Mouse (Mus musculus): ENCODE measurements at regions not wholly inside any gene's neighbourhood (a gene's known extent, or its start where the extent isn't known, plus 50 kb on each side); places are given as distances from the start of the nearest gene placed in this dataset.

DNA sequence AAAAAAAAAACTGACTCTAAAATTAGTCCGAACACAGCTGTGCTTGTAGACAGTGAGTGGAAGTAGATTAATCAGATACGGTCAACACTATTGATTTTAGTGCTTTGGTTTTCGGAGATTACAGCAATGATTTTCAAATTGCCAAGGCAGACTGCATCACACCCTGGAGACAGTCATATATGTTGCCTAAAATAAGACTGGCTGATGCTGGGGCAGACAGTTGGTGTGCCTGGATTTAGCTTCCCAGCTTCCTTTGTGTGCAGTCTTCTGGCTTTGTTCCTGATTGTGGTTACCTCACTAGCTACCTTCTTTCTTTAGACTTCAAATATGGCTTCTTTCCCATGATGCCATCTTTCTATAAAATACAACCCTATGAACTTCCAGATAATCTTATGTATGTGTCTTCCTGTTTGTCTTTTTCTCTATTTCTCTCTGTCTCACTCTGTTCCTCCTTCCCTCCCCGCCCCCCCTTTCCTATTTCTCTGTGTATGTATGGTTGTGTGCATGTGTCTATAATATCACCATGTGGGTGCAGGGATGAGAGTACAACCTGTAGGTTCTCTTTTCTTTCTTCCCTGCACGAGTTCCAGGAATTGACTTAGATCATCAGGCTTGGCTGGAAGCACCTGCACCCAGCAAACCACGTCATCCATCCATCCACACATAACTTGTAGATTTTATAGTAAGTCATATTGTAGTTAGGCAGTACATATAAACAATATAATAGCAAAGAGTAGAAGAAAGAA lies 199.7 kb upstream of the Gm9008 start:
- Histone ChIP-seq H3K27me3 (ENCODE audit: control insufficient read depth, insufficient read depth, low read length) (no peaks in the 10 kb centered on the region), H3K9me3 (ENCODE audit: control insufficient read depth, low read length) (no peaks in the 10 kb centered on the region), H3K36me3 (ENCODE audit: control insufficient read depth, insufficient read depth, low read length) (no peaks in the 10 kb centered on the region), H3K4me2 (no peak overlapping the region), H3K4me1 (ENCODE audit: control insufficient read depth, insufficient read depth, low read length) (no peaks in the 10 kb centered on the region), H3K9ac (ENCODE audit: low read length) (no peak overlapping the region), H3K27ac (ENCODE audit: low read depth, low read length) (no peak overlapping the region), H3K4me3 (ENCODE audit: low read depth, low read length) (no peak overlapping the region)
- ATAC-seq (ENCODE audit: low FRiP score) (no peak), DNase-seq (ENCODE audit: low spot score, missing footprints) (no peak)
- WGBS: 87% methylated on average over 6 of the region's 6 CpGs

DNA sequence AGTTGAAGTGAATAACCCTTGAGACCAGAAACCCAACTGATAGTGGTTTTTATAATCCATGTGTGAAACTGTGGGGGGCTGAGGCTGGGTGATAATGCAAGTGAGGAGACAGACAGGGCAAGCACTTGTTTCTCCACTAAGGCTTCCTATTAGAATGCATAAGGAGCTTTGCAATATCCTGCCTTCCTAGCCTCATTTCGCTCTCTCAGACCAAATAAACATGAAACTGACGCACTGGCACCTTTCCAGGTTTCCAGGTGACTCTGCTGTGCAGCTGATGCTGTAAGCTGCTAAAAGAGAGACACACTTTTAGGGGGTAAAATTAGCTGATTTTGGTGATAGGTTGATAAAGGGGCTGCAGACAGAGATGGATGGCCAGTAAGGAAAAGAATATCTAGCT lies 191.2 kb upstream of the Gm9008 start:
- Histone ChIP-seq H3K27ac (ENCODE audit: low read depth, low read length) (no peak overlapping the region), H3K27me3 (ENCODE audit: control insufficient read depth, insufficient read depth, low read length) (no peaks in the 10 kb centered on the region), H3K4me2 (no peak overlapping the region), H3K4me1 (ENCODE audit: control insufficient read depth, insufficient read depth, low read length) (peaks cover 4% of the 10 kb centered on the region; the same call in 1 of the 2 replicates), H3K9me3 (ENCODE audit: control insufficient read depth, low read length) (no peaks in the 10 kb centered on the region), H3K4me3 (ENCODE audit: low read depth, low read length) (no peak overlapping the region), H3K9ac (ENCODE audit: low read length) (no peak overlapping the region), H3K36me3 (ENCODE audit: control insufficient read depth, insufficient read depth, low read length) (no peaks in the 10 kb centered on the region)
- ATAC-seq (ENCODE audit: low FRiP score): no peak
- no peak for DNase-seq (ENCODE audit: low spot score, missing footprints)
- WGBS: 48% methylated on average over 2 of the region's 2 CpGs

- 64% methylated on average over 1 of the region's 1 CpGs for WGBS
- Histone ChIP-seq H3K9me3 (ENCODE audit: control insufficient read depth, low read length) (no peaks in the 10 kb centered on the region), H3K4me1 (ENCODE audit: control insufficient read depth, insufficient read depth, low read length) (no peaks in the 10 kb centered on the region), H3K36me3 (ENCODE audit: control insufficient read depth, insufficient read depth, low read length) (no peaks in the 10 kb centered on the region), H3K4me3 (ENCODE audit: low read depth, low read length) (no peak overlapping the region), H3K27ac (ENCODE audit: low read depth, low read length) (no peak overlapping the region), H3K9ac (ENCODE audit: low read length) (no peak overlapping the region), H3K4me2 (no peak overlapping the region), H3K27me3 (ENCODE audit: control insufficient read depth, insufficient read depth, low read length) (no peaks in the 10 kb centered on the region)
- no peak for DNase-seq (ENCODE audit: low spot score, missing footprints)
- no peak for ATAC-seq (ENCODE audit: low FRiP score)
Observed at GRCm38 (mm10) chr6:76639583-76639982, 142.0 kb upstream of the Gm9008 start.

GRCm38 (mm10) chr6:76628379-76628778 lies 130.8 kb upstream of the Gm9008 start:
- H3K4me1 ChIP-seq (ENCODE audit: control insufficient read depth, insufficient read depth, low read length): no peaks in the 10 kb centered on the region
- no peaks in the 10 kb centered on the region for H3K9me3 ChIP-seq (ENCODE audit: control insufficient read depth, low read length)
- DNase-seq (ENCODE audit: low spot score, missing footprints): no peak
- no peak overlapping the region for H3K4me2 ChIP-seq
- H3K4me3 ChIP-seq (ENCODE audit: low read depth, low read length): no peak overlapping the region
- H3K27me3 ChIP-seq (ENCODE audit: control insufficient read depth, insufficient read depth, low read length): no peaks in the 10 kb centered on the region
- no peaks in the 10 kb centered on the region for H3K36me3 ChIP-seq (ENCODE audit: control insufficient read depth, insufficient read depth, low read length)
- H3K27ac ChIP-seq (ENCODE audit: low read depth, low read length): no peak overlapping the region
- WGBS: 91% methylated on average over 4 of the region's 4 CpGs
- no peak for ATAC-seq (ENCODE audit: low FRiP score)
- H3K9ac ChIP-seq (ENCODE audit: low read length): no peak overlapping the region

DNA sequence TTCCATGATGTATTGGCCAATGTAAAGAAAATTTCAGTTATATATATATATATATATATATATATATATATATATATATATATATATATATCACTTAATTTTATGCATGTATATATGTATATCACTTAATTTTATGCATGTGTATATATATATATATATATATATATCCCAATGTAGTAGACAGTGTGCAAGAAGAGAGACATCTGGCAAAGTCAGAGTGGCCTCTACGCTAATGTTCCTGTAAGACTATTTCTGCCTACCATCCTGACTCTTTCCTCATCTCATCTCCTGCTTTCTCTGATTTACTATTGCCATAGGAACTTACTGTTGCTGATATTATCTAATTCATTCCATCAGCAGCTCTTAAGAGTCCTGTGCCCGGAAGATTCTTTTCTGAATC lies 123.9 kb upstream of the Gm9008 start:
- Histone ChIP-seq H3K4me3 (ENCODE audit: low read depth, low read length) (no peak overlapping the region), H3K9ac (ENCODE audit: low read length) (no peak overlapping the region), H3K4me2 (no peak overlapping the region), H3K27ac (ENCODE audit: low read depth, low read length) (no peak overlapping the region), H3K36me3 (ENCODE audit: control insufficient read depth, insufficient read depth, low read length) (no peaks in the 10 kb centered on the region), H3K4me1 (ENCODE audit: control insufficient read depth, insufficient read depth, low read length) (no peaks in the 10 kb centered on the region), H3K27me3 (ENCODE audit: control insufficient read depth, insufficient read depth, low read length) (no peaks in the 10 kb centered on the region), H3K9me3 (ENCODE audit: control insufficient read depth, low read length) (no peaks in the 10 kb centered on the region)
- DNase-seq (ENCODE audit: low spot score, missing footprints): no peak
- ATAC-seq (ENCODE audit: low FRiP score): no peak
- WGBS: 90% methylated on average over 2 of the region's 2 CpGs

GRCm38 (mm10) chr6:76620754-76621204 lies 123.2 kb upstream of the Gm9008 start:
- DNase-seq (ENCODE audit: low spot score, missing footprints): peak; percentile 88
- 33% methylated on average over 6 of the region's 6 CpGs for WGBS

More at GRCm38 (mm10) chr6:76620754-76621204, 123.2 kb upstream of the Gm9008 start:
- Histone ChIP-seq H3K36me3 (ENCODE audit: control insufficient read depth, insufficient read depth, low read length) (no peaks in the 10 kb centered on the region), H3K4me1 (ENCODE audit: control insufficient read depth, insufficient read depth, low read length) (no peaks in the 10 kb centered on the region), H3K9ac (ENCODE audit: low read length) (no peak overlapping the region), H3K4me2 (no peak overlapping the region), H3K4me3 (ENCODE audit: low read depth, low read length) (no peak overlapping the region), H3K27me3 (ENCODE audit: control insufficient read depth, insufficient read depth, low read length) (no peaks in the 10 kb centered on the region), H3K27ac (ENCODE audit: low read depth, low read length) (no peak overlapping the region), H3K9me3 (ENCODE audit: control insufficient read depth, low read length) (no peaks in the 10 kb centered on the region)
- ATAC-seq (ENCODE audit: low FRiP score): peak; percentile 95
